Mouse (Mus musculus) brain, embryonic 14.5 days (tissue): ENCODE results near the gene Gm8180. TPM values are rescaled to one million over a fixed set of nuclear protein-coding genes. Genes with fewer than 3 reads are reported as not detected.
"Not testable (repeated sequence)": the region's sequence is repeated elsewhere in the genome, so short reads cannot be mapped to it uniquely, and the experiment has no call there.

ENCODE experiments used
- DNase-seq: peaks from one replicate; pipeline ENCODE4 v3.0.0-alpha.2; 2011; ENCODE audit warnings: low read depth
- CTCF ChIP-seq: fragments of 200-500 bp; IDR thresholded peaks from 2 replicates; pipeline ENCODE4 v1.5.1; 2012; ENCODE audit warnings: inconsistent platforms, mild to moderate bottlenecking, moderate library complexity, borderline replicate concordance; ENCODE audit not compliant: insufficient read depth, insufficient read length; ENCODE audit errors: extremely low read depth
- POLR2A ChIP-seq: fragments of 200-500 bp; IDR thresholded peaks from 2 replicates; pipeline ENCODE4 v1.6.1; 2012; ENCODE audit warnings: mild to moderate bottlenecking, inconsistent platforms, borderline replicate concordance; ENCODE audit not compliant: poor library complexity, insufficient read depth, insufficient read length, severe bottlenecking; ENCODE audit errors: extremely low read depth
- polyA plus RNA-seq: library from polyadenylated mRNA; depleted of rRNA; stranded (reverse); fragments of >200 nt; gene quantifications from 2 replicates; pipeline ENCODE4 v1.2.3, GENCODE M21; 2012; rRNA removed

The Gm8180 gene
- not detected in 2 replicates for polyA plus RNA-seq

GRCm38 (mm10) chr14:43784645-43785044, at the start of gene Gm8180:
Gm8180 (minus strand) TSS chr14:43784745.
- DNase-seq = not testable (repeated sequence)

- not testable (repeated sequence) for DNase-seq
Observed at GRCm38 (mm10) chr14:43830385-43830784, 45.8 kb upstream of the Gm8180 start.

- not testable (repeated sequence) for DNase-seq
Observed at GRCm38 (mm10) chr14:43824176-43824575, 39.6 kb upstream of the Gm8180 start.

GRCm38 (mm10) chr14:43821869-43822268, 37.3 kb upstream of the Gm8180 start:
- DNase-seq = not testable (repeated sequence)

GRCm38 (mm10) chr14:43812458-43812857, 27.9 kb upstream of the Gm8180 start:
- DNase-seq = peak; percentile 59
- peak; percentile 50; the same call in 1 of the 2 replicates for TF ChIP-seq CTCF

- not testable (repeated sequence) for DNase-seq
Observed at GRCm38 (mm10) chr14:43808142-43808541, 23.6 kb upstream of the Gm8180 start.

- DNase-seq = not testable (repeated sequence)
Observed at GRCm38 (mm10) chr14:43804435-43804834, 19.9 kb upstream of the Gm8180 start.

GRCm38 (mm10) chr14:43796905-43797470, 12.4 kb upstream of the Gm8180 start:
- peak; percentile 1 for DNase-seq

GRCm38 (mm10) chr14:43796069-43796904, 11.7 kb upstream of the Gm8180 start:
- DNase-seq = peak; percentile 1
- TF ChIP-seq POLR2A (no peak), CTCF (no peak)

GRCm38 (mm10) chr14:43793811-43794210, 9.3 kb upstream of the Gm8180 start:
- DNase-seq = not testable (repeated sequence)

- not testable (repeated sequence) for DNase-seq
Observed at GRCm38 (mm10) chr14:43747566-43747965, 37.0 kb downstream of the Gm8180 start, which contains the start of gene Gm6526. Gm6526 (plus strand) TSS chr14:43747866.

Other genes with a start within 250 kb of the Gm8180 start
- gene Gm5799, start 241.2 kb downstream of the Gm8180 start, polyA plus RNA-seq = not detected in 2 replicates
- not detected in 2 replicates for gene Gm17654, start 205.6 kb downstream of the Gm8180 start, polyA plus RNA-seq
- gene Gm10375, start 176.7 kb downstream of the Gm8180 start, polyA plus RNA-seq = not detected in 2 replicates
- gene Gm8165, start 107.5 kb downstream of the Gm8180 start, polyA plus RNA-seq = not detected in 2 replicates
- 0.68 and 0.72 TPM in 2 replicates for gene Gm7324, start 86.9 kb downstream of the Gm8180 start, polyA plus RNA-seq
- not detected in 2 replicates for gene Gm16506, start 57.3 kb downstream of the Gm8180 start, polyA plus RNA-seq
- not detected in 2 replicates for gene Gm6526, start 36.9 kb downstream of the Gm8180 start, polyA plus RNA-seq
- 0.18 and 0.21 TPM in 2 replicates for gene Ear1, start 90.8 kb upstream of the Gm8180 start, polyA plus RNA-seq
- not detected in 2 replicates for gene Ear10, start 138.8 kb upstream of the Gm8180 start, polyA plus RNA-seq
- gene Gm8113, start 140.6 kb upstream of the Gm8180 start, polyA plus RNA-seq = 6.4 and 9.7 TPM in 2 replicates
- not detected in 2 replicates for gene Ang5, start 172.3 kb upstream of the Gm8180 start, polyA plus RNA-seq
- gene Ang6, start 217.5 kb upstream of the Gm8180 start, polyA plus RNA-seq = not detected in 2 replicates